Mouse (Mus musculus): ENCODE results near the gene Xylt1.

DNA sequence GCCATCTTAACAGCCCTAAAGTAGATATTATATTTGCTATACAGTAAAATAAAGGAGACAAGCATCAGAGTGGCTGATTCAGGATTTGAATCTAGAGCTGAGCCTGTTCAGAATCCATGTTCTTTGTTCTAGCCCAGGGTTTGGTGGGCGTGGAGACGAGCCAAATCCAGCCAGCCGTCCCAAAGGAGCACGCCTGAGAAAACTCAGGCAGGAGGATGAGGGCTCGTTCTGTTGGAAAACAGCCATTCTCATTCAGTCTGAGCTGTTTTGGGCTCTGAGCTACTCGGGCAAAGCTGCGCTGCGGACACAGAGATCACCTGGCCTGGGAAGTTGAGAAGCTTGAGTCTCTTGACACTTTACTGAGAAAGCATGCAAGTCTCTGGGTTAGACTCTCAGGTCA lies 115.0 kb downstream of the Xylt1 start:
- no peak for TF ChIP-seq POLR2A (IDR thresholded peaks at IDR 0.05; ENCODE audit: borderline replicate concordance, low read depth, low read length)
- no peak for TF ChIP-seq CTCF (IDR thresholded peaks at IDR 0.05; ENCODE audit: low read depth, low read length)

Data from bone marrow macrophage, adult 2 months (primary cell).